Mouse (Mus musculus) left cerebral cortex, postnatal 25 days (tissue): Measurements from ENCODE around the gene Iltifb. TPM values are rescaled to one million over a fixed set of nuclear protein-coding genes. Genes with fewer than 3 reads are reported as not detected.
"Not testable (repeated sequence)": the region's sequence is repeated elsewhere in the genome, so short reads cannot be mapped to it uniquely, and the experiment has no call there.

ENCODE experiments used
- DNase-seq, 2 experiments: peaks; one replicate each; pipeline ENCODE4 v3.0.0; 2022; ENCODE audit warnings: low spot score in 2 of 2, mixed read lengths in 1 of 2
- intact Hi-C: fragments of 180-260 bp; cut with DNase I; formaldehyde crosslinking; loops from one replicate; pipeline ENCODE4 v1.15.1; 2025
- total RNA-seq, 2 experiments: library from RNA; stranded (reverse); gene quantifications; 2 replicates each; pipeline ENCODE4 v1.2.3; 2021

Iltifb gene
- total RNA-seq = not detected

- intact Hi-C loops = no loop called here
- no peak for DNase-seq
Observed at GRCm38 (mm10) chr10:118294938-118295337, at the start of gene Iltifb. Iltifb (minus strand) TSS chr10:118295038.

DNA sequence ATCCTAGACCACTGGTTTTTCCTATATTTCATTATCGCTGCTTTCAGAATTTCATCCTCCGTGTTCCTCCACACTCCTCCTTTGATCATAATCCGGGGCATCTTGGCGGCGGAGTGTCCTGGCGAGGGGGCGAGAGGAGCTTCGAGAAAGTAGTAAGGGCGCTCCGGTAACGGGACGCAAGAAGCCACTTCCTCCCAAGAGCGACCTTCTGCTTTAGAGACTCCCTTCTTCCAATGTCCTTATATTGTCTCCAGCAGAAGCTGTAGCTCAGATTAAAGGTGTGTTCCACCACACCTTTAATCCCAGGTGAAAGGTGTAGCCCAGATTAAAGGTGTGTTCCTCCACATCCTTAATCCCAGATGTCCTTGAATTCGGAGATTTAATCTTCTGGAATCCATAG is 48.3 kb upstream of the Iltifb start, which contains the start of gene Gm9046:
Gene Gm9046 (minus strand): TSS at position 101 of the 400 bp plus-strand sequence.
- intact Hi-C loops, DNase-seq: not testable (repeated sequence)

DNA sequence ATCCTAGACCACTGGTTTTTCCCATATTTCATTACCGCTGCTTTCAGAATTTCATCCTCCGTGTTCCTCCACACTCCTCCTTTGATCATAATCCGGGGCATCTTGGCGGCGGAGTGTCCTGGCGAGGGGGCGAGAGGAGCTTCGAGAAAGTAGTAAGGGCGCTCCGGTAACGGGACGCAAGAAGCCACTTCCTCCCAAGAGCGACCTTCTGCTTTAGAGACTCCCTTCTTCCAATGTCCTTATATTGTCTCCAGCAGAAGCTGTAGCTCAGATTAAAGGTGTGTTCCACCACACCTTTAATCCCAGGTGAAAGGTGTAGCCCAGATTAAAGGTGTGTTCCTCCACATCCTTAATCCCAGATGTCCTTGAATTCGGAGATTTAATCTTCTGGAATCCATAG is 42.9 kb upstream of the Iltifb start, which contains the start of gene Gm9045:
Gene Gm9045 (minus strand): TSS at position 101 of the 400 bp plus-strand sequence.
- intact Hi-C loops, DNase-seq: not testable (repeated sequence)

GRCm38 (mm10) chr10:118332308-118332707 is 37.5 kb upstream of the Iltifb start, which contains the start of gene Gm9044:
Gm9044 (minus strand) TSS chr10:118332408.
- DNase-seq, intact Hi-C loops: not testable (repeated sequence)

- intact Hi-C loops, DNase-seq: not testable (repeated sequence)
Observed at GRCm38 (mm10) chr10:118326869-118327268, 32.0 kb upstream of the Iltifb start, which contains the start of gene Gm9040. Gm9040 (minus strand) TSS chr10:118326969.

GRCm38 (mm10) chr10:118319024-118319423 is 24.2 kb upstream of the Iltifb start:
- intact Hi-C loops = no loop called here

DNA sequence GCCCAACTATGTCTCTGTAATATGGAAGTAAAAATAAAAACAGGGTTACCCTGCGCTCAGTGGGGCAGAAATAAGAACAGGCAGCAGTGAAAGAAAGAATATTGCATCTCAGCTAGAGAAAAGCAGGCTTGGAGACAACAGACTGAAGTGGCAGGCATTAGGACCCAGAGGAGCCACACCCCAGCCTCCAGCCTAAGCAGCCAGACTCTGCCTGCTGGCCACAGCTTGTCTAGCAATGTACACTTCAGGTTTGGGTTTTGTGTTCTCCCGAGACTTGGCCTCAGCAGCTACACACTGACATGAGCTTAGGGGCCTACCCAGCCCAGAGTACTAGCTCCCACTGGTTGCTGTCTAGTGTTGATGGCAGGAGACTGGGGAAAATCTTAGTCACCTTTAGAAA is 7.3 kb upstream of the Iltifb start:
- intact Hi-C loops, DNase-seq: not testable (repeated sequence)

More at GRCm38 (mm10) chr10:118319024-118319423, 24.2 kb upstream of the Iltifb start:
- DNase-seq = no peak

DNA sequence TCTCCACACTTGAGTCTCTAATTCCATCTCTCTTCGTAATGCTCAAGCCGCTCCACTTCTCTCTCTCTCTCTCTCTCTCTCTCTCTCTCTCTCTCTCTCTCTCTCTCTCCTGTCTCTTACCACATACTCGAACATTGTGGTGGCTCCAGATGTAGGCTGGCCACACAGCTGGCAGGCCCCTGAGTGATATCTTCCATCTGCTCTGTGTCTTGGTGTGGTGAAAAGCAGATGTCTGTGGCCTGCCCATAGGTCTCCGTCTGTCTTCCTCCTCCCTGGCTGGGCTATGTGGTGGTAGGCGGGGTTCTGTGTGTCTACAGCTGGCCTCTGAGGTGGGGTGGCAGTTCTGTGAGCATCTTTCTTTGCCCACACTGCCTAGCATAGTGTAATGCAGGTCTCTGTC is 11.8 kb downstream of the Iltifb start:
- intact Hi-C loops, DNase-seq: not testable (repeated sequence)

DNA sequence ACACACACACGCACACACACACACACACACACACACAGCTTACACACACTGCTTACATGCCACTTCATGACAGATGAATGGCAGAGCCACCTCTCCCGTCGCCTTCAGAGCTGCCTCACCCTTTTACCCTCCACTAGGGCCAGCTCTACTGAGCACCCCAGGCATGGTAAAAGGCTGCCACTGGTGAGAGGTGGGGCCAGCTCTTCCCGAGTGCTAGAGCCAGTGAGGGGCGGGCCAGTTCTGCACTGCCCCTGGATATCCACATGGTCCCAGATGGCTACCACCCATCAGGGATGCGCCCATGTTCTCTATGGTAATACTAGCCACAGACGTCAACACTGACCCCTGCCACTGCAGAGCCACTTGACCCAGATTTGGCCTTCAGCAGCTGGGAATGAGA is 12.3 kb downstream of the Iltifb start:
- intact Hi-C loops, DNase-seq: not testable (repeated sequence)

DNA sequence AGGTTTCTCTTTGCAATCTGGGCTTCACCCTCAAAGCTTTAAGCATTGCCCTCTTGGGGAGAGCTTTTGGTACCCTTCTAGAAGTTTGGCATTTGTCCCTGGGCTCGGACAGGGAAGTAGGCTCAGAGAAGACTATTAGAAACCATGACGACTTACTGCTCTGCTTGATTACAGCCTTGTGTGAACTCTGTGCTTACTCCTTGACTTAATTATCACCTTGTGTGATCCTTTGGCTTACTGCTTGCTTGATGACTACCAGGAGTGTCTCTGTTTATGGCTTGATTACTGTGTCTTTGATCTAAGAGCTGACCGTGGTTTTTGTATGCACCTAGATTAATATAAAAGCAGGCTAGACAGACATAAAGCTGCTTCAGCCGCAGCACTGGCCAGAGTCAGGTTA is 16.8 kb downstream of the Iltifb start:
- intact Hi-C loops, DNase-seq: not testable (repeated sequence)

GRCm38 (mm10) chr10:118271416-118271815 is 23.4 kb downstream of the Iltifb start:
- intact Hi-C loops, DNase-seq: not testable (repeated sequence)

DNA sequence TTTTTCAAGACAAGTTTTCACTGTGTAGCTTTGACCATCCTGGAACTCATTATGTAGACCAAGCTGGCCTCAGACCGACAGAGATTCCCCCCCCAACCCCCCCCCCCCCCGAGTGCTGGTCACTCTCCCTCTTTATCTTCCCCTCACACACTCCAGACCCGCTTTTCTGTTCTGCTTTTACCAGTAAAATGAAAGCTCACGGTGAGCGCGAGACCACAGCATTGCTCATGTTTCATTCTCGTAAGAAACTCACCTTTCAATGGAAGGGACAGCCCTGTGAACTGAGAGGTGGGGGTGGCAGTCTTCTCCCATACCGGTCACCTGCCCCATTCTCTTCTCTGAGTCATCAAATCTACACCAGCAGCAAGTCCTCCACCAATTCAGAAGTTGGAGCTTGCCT is 26.0 kb downstream of the Iltifb start:
- intact Hi-C loops, DNase-seq: not testable (repeated sequence)

DNA sequence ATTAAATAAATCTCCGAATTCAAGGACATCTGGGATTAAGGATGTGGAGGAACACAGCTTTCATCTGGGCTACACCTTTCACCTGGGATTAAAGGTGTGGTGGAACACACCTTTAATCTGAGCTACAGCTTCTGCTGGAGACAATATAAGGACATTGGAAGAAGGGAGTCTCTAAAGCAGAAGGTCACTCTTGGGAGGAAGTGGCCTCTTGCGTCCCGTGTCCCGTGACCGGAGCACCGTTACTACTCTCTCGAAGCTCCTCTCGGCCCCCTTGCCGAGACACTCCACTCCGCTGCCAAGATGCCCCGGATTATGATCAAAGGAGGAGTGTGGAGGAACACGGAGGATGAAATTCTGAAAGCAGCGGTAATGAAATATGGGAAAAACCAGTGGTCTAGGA is 36.5 kb downstream of the Iltifb start, which contains the start of gene Gm32802:
Gene Gm32802 (plus strand): TSS at position 301 of the 400 bp plus-strand sequence.
- DNase-seq = not testable (repeated sequence)

DNA sequence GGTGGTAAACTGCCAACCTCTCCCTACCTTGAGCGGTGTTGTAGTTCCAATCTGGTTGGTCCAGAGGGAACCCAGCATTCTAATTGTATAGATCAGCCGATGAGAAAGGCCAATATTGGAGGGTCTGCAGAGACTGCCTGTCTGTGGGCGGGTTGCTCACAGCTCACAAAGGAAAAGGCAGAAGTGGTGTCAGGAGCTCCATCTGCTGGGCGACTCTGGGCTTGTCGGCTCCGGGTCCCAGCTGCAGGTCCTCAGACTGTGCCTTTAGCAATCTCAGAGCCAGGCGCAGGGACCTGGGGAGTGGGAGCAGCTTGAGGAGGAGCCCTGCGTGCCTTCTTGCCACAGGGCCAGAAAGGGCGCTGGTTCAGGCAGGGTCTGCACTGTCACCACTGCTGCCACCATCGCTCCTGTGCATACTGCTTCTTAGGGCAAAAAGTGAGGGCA is 44.0 kb downstream of the Iltifb start:
- DNase-seq = peak; percentile 7 to 36
- intact Hi-C loops = no loop called here

More for the DNA sequence above, 36.5 kb downstream of the Iltifb start, which contains the start of gene Gm32802:
- intact Hi-C loops = not testable (repeated sequence)

DNA sequence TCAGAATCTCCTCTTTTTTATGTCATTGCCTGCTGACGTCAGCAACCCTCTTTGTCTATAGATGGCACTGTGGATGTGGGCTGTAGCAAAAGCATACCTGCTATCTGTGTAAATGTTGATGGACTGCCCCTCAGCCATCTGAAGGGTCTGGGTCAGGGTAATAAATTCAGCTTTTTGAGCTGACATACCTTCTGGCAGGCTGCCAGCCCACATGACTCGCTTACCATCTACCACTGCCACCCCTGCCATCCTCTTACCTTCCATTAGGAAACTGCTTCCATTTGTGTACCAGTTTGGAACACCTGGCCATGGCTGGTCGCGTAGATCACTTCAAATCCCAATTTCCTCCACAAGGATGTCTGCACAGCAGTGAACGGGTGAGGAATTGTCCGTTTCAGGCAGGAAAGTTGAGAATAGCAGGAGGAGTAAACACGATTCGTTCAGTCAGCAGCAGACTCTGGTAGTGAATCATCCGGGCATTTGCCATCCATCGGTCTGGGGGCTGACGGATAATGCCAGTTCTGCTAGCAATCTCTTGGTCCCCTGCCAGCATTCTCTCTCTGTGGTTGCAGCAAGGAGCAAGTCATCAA is 45.7 kb downstream of the Iltifb start:
- intact Hi-C loops = not testable (repeated sequence)
- DNase-seq = peak; percentile 8 to 43

DNA sequence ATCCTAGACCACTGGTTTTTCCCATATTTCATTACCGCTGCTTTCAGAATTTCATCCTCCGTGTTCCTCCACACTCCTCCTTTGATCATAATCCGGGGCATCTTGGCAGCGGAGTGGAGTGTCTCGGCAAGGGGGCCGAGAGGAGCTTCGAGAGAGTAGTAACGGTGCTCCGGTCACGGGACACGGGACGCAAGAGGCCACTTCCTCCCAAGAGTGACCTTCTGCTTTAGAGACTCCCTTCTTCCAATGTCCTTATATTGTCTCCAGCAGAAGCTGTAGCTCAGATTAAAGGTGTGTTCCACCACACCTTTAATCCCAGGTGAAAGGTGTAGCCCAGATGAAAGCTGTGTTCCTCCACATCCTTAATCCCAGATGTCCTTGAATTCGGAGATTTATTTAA is 54.2 kb downstream of the Iltifb start, which contains the start of gene Gm32717:
Gene Gm32717 (minus strand): TSS at position 101 of the 400 bp plus-strand sequence.
- DNase-seq, intact Hi-C loops: not testable (repeated sequence)

Other genes with a start within 250 kb of the Iltifb start
- 1 to 10 TPM; 5.3 to 5.8 TPM for gene Mdm1, start 153.2 kb downstream of the Iltifb start, total RNA-seq
- gene Il22, start 90.1 kb downstream of the Iltifb start, total RNA-seq = not detected
- gene Gm32717, start 54.3 kb downstream of the Iltifb start, total RNA-seq = 1 to 10 TPM in 1 of 2 experiments, under 1 TPM in 1; 0.64 to 1.2 TPM
- gene Gm32802, start 36.4 kb downstream of the Iltifb start, total RNA-seq = 1 to 10 TPM in 1 of 2 experiments, under 1 TPM in 1; 0.64 to 1.2 TPM
- not detected for gene Gm9040, start 31.9 kb upstream of the Iltifb start, total RNA-seq
- not detected for gene Gm9044, start 37.4 kb upstream of the Iltifb start, total RNA-seq
- not detected for gene Gm9045, start 42.8 kb upstream of the Iltifb start, total RNA-seq
- not detected for gene Gm9046, start 48.2 kb upstream of the Iltifb start, total RNA-seq
- gene Gm9048, start 53.6 kb upstream of the Iltifb start, total RNA-seq = not detected
- gene Gm9049, start 59.1 kb upstream of the Iltifb start, total RNA-seq = not detected
- not detected for gene Ifng, start 146.0 kb upstream of the Iltifb start, total RNA-seq